Mouse (Mus musculus): ENCODE measurements around the gene Sema5a. TPM values are rescaled to one million over a fixed set of nuclear protein-coding genes. Genes with fewer than 3 reads are reported as not detected.
A peak's percentile ranks its signal among the peaks of the same experiment; 100 is the strongest.

Sema5a gene
- total RNA-seq, 2 experiments from 2014 or later, result 15.5 to 18.0 TPM

GRCm38 (mm10) chr15:32432927-32433832 is 188.6 kb downstream of the Sema5a start:
- DNase-seq (ENCODE audit: low spot score in 2 of 2), result peak in 1 of 2 experiments; percentile 49

GRCm38 (mm10) chr15:32433833-32434155 is 189.2 kb downstream of the Sema5a start:
- DNase-seq (ENCODE audit: low spot score in 2 of 2), result no peak

- DNase-seq (ENCODE audit: low spot score in 2 of 2), result no peak
Observed at GRCm38 (mm10) chr15:32434274-32434673, 189.7 kb downstream of the Sema5a start.

- DNase-seq (ENCODE audit: low spot score in 2 of 2), result peak; percentile 84 to 89
Observed at GRCm38 (mm10) chr15:32437654-32438053, 193.0 kb downstream of the Sema5a start.

- no peak for DNase-seq (ENCODE audit: low spot score in 2 of 2)
Observed at GRCm38 (mm10) chr15:32442745-32443144, 198.1 kb downstream of the Sema5a start.

GRCm38 (mm10) chr15:32447558-32448349 is 203.1 kb downstream of the Sema5a start:
- DNase-seq (ENCODE audit: low spot score in 2 of 2), result no peak

- no peak for DNase-seq (ENCODE audit: low spot score in 2 of 2)
Observed at GRCm38 (mm10) chr15:32459046-32459445, 214.4 kb downstream of the Sema5a start.

GRCm38 (mm10) chr15:32460238-32460637 is 215.6 kb downstream of the Sema5a start:
- no peak for DNase-seq (ENCODE audit: low spot score in 2 of 2)

GRCm38 (mm10) chr15:32471480-32472050 is 227.0 kb downstream of the Sema5a start:
- no peak for DNase-seq (ENCODE audit: low spot score in 2 of 2)

GRCm38 (mm10) chr15:32480747-32481146 is 236.1 kb downstream of the Sema5a start:
- DNase-seq (ENCODE audit: low spot score in 2 of 2), result no peak

GRCm38 (mm10) chr15:32485064-32485964 is 240.7 kb downstream of the Sema5a start:
- DNase-seq (ENCODE audit: low spot score in 2 of 2), result no peak

- DNase-seq (ENCODE audit: low spot score in 2 of 2), result no peak
Observed at GRCm38 (mm10) chr15:32487968-32488367, 243.4 kb downstream of the Sema5a start.

GRCm38 (mm10) chr15:32494219-32494618 is 249.6 kb downstream of the Sema5a start:
- no peak for DNase-seq (ENCODE audit: low spot score in 2 of 2)

- DNase-seq (ENCODE audit: low spot score in 2 of 2), result no peak
Observed at GRCm38 (mm10) chr15:32494899-32495298, 250.3 kb downstream of the Sema5a start.

- DNase-seq (ENCODE audit: low spot score in 2 of 2), result no peak
Observed at GRCm38 (mm10) chr15:32496880-32497279, 252.3 kb downstream of the Sema5a start.

- no peak for DNase-seq (ENCODE audit: low spot score in 2 of 2)
Observed at GRCm38 (mm10) chr15:32505941-32506340, 261.3 kb downstream of the Sema5a start.

GRCm38 (mm10) chr15:32508282-32508681 is 263.7 kb downstream of the Sema5a start:
- DNase-seq (ENCODE audit: low spot score in 2 of 2), result no peak

- DNase-seq (ENCODE audit: low spot score in 2 of 2), result no peak
Observed at GRCm38 (mm10) chr15:32514877-32515276, 270.3 kb downstream of the Sema5a start.

- DNase-seq (ENCODE audit: low spot score in 2 of 2), result no peak
Observed at GRCm38 (mm10) chr15:32517954-32518353, 273.3 kb downstream of the Sema5a start.

GRCm38 (mm10) chr15:32532539-32532938 is 287.9 kb downstream of the Sema5a start:
- no peak for DNase-seq (ENCODE audit: low spot score in 2 of 2)

Data from left cerebral cortex, adult 18-20 months (tissue).